Mouse (Mus musculus): Measurements from ENCODE around the gene Rps23. TPM values are rescaled to one million over a fixed set of nuclear protein-coding genes. Genes with fewer than 3 reads are reported as not detected.

The Rps23 gene
- polyA plus RNA-seq, 1 experiment from 2014 or later, result 176 TPM

DNA sequence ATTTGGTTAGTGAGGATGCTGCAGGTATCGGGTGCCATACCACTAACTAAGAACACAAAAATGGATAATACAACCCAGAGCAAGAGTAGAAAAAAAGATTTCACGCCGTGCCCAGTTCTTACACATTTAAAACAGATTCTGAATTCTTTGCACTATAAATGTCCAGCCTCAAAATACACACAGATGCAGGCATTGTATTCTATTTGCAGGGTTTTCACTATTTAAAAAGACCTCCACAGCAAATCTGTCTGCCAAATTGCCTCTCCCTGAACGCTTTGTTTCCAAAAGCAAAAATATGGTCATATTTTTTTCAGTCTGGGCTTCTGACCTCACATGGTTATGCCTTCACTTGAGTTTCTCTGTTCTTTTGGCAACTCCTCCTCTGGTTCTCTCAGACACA, 27.9 kb upstream of the Rps23 start:
- DNase-seq (no peak), ATAC-seq (no peak)
- H3K4me2 ChIP-seq (ENCODE audit: low read depth, low read length), result no peak overlapping the region
- TF ChIP-seq CTCF (IDR thresholded peaks at IDR 0.05; ENCODE audit: low read depth), result no peak
- no peak for TF ChIP-seq EP300 (IDR thresholded peaks at IDR 0.05; ENCODE audit: low read depth)
- 84% methylated on average over 4 of the region's 4 CpGs for WGBS (ENCODE audit: insufficient replicate concordance)
- H3K9ac ChIP-seq (replicated peaks), result no peak overlapping the region
- no peak overlapping the region for H3K27ac ChIP-seq (ENCODE audit: low read depth)
- peaks cover 4% of the 10 kb centered on the region for H3K4me1 ChIP-seq (ENCODE audit: insufficient read depth)
- no peak overlapping the region for H3K4me3 ChIP-seq (ENCODE audit: low read depth, low read length)
- no peaks in the 10 kb centered on the region for H3K27me3 ChIP-seq (ENCODE audit: insufficient read depth, low read length)
- no peaks in the 10 kb centered on the region for H3K36me3 ChIP-seq (replicated peaks; ENCODE audit: insufficient read depth, low read length)
- H3K9me3 ChIP-seq (ENCODE audit: low read length), result peaks cover 4% of the 10 kb centered on the region; the same call in 1 of the 2 replicates

DNA sequence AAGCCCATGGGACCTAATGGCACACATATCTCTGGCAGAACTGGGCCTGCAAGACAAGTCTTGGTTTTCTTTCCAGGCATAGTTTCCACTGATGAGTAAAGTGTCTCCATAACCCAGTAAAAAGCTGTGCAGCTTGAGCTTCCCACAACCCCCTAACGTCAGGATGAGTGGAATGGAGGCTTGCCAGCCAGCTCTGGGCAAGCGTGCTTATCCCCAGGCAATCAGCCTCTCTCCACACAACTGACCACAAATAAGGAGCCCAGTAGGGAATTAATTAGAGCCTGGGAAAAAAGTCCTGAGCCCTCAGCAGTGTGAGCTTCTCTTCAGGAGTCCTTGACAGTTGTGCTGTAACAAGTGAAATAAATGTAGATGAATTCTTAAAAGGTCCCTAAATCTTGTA, 26.7 kb upstream of the Rps23 start:
- WGBS (ENCODE audit: insufficient replicate concordance), result 82% methylated on average over 2 of the region's 2 CpGs
- DNase-seq (no peak), ATAC-seq (no peak)
- Histone ChIP-seq H3K36me3 (replicated peaks; ENCODE audit: insufficient read depth, low read length) (no peaks in the 10 kb centered on the region), H3K27me3 (ENCODE audit: insufficient read depth, low read length) (no peaks in the 10 kb centered on the region), H3K4me2 (ENCODE audit: low read depth, low read length) (no peak overlapping the region), H3K4me1 (ENCODE audit: insufficient read depth) (no peaks in the 10 kb centered on the region), H3K27ac (ENCODE audit: low read depth) (no peak overlapping the region), H3K9ac (replicated peaks) (no peak overlapping the region), H3K4me3 (ENCODE audit: low read depth, low read length) (no peak overlapping the region), H3K9me3 (ENCODE audit: low read length) (peaks cover 4% of the 10 kb centered on the region; the same call in 1 of the 2 replicates)
- TF ChIP-seq CTCF (IDR thresholded peaks at IDR 0.05; ENCODE audit: low read depth), result no peak
- no peak for TF ChIP-seq EP300 (IDR thresholded peaks at IDR 0.05; ENCODE audit: low read depth)

DNA sequence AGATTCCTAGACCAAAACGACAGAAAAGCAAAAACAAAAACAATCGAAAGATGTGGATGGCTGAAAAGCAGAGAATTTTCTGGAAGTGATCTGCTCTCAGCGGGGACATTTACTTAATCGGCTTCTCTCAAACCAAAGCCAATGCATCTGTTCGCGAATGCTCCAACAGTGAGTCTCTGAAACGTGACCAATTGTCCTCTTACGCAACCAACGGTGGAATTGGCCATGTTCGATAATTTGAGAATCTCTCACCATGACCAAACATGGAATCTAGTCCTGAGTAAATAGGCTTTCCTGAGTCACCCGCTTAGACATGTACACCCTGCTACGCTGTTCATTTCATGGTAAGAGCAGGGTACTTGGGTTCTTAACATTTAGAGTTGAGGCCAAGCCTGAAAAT, 25.9 kb upstream of the Rps23 start:
- no peak overlapping the region for H3K27ac ChIP-seq (ENCODE audit: low read depth)
- no peak overlapping the region for H3K9ac ChIP-seq (replicated peaks)
- H3K4me2 ChIP-seq (ENCODE audit: low read depth, low read length), result no peak overlapping the region
- DNase-seq (no peak), ATAC-seq (peak; percentile 41; the same call in 1 of the 2 replicates)
- no peak overlapping the region for H3K4me3 ChIP-seq (ENCODE audit: low read depth, low read length)
- H3K36me3 ChIP-seq (replicated peaks; ENCODE audit: insufficient read depth, low read length), result no peaks in the 10 kb centered on the region
- no peaks in the 10 kb centered on the region for H3K27me3 ChIP-seq (ENCODE audit: insufficient read depth, low read length)
- 76% methylated on average over 12 of the region's 12 CpGs for WGBS (ENCODE audit: insufficient replicate concordance)
- peaks cover 4% of the 10 kb centered on the region; the same call in 1 of the 2 replicates for H3K9me3 ChIP-seq (ENCODE audit: low read length)
- no peak for TF ChIP-seq EP300 (IDR thresholded peaks at IDR 0.05; ENCODE audit: low read depth)
- TF ChIP-seq CTCF (IDR thresholded peaks at IDR 0.05; ENCODE audit: low read depth), result no peak
- no peaks in the 10 kb centered on the region for H3K4me1 ChIP-seq (ENCODE audit: insufficient read depth)

DNA sequence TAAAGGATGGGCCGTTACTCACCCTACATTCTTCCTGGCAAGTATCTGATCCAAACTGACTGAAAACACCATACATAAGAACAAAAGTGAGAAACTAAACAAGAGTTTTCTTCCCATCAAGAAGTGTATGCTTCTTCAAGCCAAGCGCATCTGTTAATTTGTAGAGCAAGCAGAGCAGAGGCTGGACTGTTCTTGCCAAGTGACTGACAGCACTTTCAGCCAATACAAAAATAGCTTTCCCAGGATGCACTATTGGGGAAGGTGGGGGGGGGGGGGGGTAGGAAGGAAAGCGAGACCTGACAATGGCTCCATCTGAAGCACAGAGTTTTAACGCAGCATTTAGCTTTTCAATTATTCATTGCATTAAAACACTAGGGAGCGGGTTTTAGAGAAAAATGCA, 17.6 kb upstream of the Rps23 start, which contains the start of gene Atp6ap1l:
Gene Atp6ap1l, minus strand, starts transcription at position 180 of the 400 bp plus-strand sequence.
- ATAC-seq, result no peak
- H3K9ac ChIP-seq (replicated peaks), result no peak within 1 kb of the TSS
- TF ChIP-seq EP300 (IDR thresholded peaks at IDR 0.05; ENCODE audit: low read depth), result no peak
- TF ChIP-seq CTCF (IDR thresholded peaks at IDR 0.05; ENCODE audit: low read depth), result no peak
- H3K9me3 ChIP-seq (ENCODE audit: low read length), result no peaks in the 10 kb centered on the region
- no peak for DNase-seq
- no peak within 1 kb of the TSS for H3K4me2 ChIP-seq (ENCODE audit: low read depth, low read length)
- H3K4me3 ChIP-seq (ENCODE audit: low read depth, low read length), result no peak within 1 kb of the TSS
- H3K4me1 ChIP-seq (ENCODE audit: insufficient read depth), result no peaks in the 10 kb centered on the region
- H3K27ac ChIP-seq (ENCODE audit: low read depth), result no peak within 1 kb of the TSS
- WGBS (ENCODE audit: insufficient replicate concordance), result 85% methylated on average over 5 of the region's 5 CpGs
- H3K36me3 ChIP-seq (replicated peaks; ENCODE audit: insufficient read depth, low read length), result no peaks in the 10 kb centered on the region
- no peaks in the 10 kb centered on the region for H3K27me3 ChIP-seq (ENCODE audit: insufficient read depth, low read length)

DNA sequence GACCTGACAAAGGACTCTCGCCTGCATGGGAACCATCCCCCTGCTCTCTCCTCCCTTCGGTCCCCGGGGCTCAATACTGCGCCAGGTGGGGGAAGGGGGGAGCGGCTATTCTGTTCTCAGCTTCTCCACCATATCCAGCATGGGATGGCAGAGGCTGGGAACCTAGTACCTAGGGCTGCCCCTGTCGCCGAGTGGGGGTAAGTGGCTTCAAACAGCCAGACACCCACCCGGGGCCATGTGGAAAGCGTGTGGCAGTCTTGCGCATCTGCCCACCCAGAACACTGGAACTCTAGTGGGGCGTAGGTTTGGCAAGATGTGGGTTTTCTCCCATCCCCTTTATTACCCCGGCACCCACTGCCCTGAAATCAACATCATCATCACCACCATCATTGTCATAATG, 15.4 kb upstream of the Rps23 start:
- ATAC-seq (no peak), DNase-seq (no peak)
- no peak overlapping the region for H3K4me2 ChIP-seq (ENCODE audit: low read depth, low read length)
- H3K27me3 ChIP-seq (ENCODE audit: insufficient read depth, low read length), result no peaks in the 10 kb centered on the region
- no peak overlapping the region for H3K4me3 ChIP-seq (ENCODE audit: low read depth, low read length)
- no peak overlapping the region for H3K9ac ChIP-seq (replicated peaks)
- H3K4me1 ChIP-seq (ENCODE audit: insufficient read depth), result no peaks in the 10 kb centered on the region
- no peaks in the 10 kb centered on the region for H3K9me3 ChIP-seq (ENCODE audit: low read length)
- no peaks in the 10 kb centered on the region for H3K36me3 ChIP-seq (replicated peaks; ENCODE audit: insufficient read depth, low read length)
- no peak overlapping the region for H3K27ac ChIP-seq (ENCODE audit: low read depth)
- WGBS (ENCODE audit: insufficient replicate concordance), result 86% methylated on average over 12 of the region's 12 CpGs
- TF ChIP-seq CTCF (IDR thresholded peaks at IDR 0.05; ENCODE audit: low read depth) (no peak), EP300 (IDR thresholded peaks at IDR 0.05; ENCODE audit: low read depth) (no peak)

DNA sequence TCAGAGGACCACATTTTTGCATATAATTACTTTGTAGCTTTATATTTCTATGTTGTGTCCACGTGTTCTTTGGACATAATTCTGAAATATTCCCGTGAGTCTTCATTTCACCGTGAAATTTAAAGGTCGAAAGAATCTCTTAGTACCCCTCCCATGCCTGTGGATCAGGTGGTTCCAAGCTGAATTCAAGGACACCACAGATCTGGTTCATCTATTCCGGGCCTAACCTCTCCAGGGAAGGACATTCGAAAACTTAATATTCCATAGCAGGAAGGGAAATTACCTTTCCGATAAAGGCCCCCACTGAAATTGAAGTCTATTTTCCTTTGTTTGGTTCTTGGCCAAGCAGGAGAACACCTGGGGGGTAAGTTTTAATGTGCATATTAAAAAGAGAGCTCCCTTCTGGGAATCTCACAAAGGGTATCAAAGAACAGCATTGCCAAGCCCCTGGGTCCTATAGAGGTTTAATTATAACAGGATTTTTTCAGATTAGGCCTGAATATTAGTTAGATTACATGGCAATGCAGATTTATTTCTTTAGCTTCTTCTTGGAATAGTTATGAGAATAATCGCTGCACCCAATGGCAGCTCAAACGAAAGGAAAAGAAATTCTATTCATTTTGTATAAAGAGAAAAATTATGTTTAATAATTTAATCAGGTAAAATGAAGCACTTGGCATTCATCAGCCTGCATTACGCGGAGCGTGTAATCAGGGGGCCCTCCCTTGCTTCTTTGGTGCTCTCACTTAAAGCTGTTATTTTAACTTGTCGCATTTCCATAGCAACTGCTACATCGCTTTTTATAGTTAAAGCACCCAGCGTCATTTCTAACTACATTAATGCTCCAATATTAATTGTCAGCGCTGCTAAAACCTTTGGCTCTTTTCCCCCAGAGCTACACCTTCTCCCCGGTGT, 9.7 kb upstream of the Rps23 start:
- Histone ChIP-seq H3K4me3 (ENCODE audit: low read depth, low read length) (no peak overlapping the region), H3K9me3 (ENCODE audit: low read length) (no peaks in the 10 kb centered on the region), H3K27me3 (ENCODE audit: insufficient read depth, low read length) (no peaks in the 10 kb centered on the region), H3K9ac (replicated peaks) (no peak overlapping the region), H3K4me2 (ENCODE audit: low read depth, low read length) (no peak overlapping the region), H3K4me1 (ENCODE audit: insufficient read depth) (no peaks in the 10 kb centered on the region), H3K27ac (ENCODE audit: low read depth) (no peak overlapping the region), H3K36me3 (replicated peaks; ENCODE audit: insufficient read depth, low read length) (no peaks in the 10 kb centered on the region)
- WGBS (ENCODE audit: insufficient replicate concordance), result 84% methylated on average over 17 of the region's 17 CpGs
- ATAC-seq, result no peak
- DNase-seq, result no peak
- TF ChIP-seq EP300 (IDR thresholded peaks at IDR 0.05; ENCODE audit: low read depth) (no peak), CTCF (IDR thresholded peaks at IDR 0.05; ENCODE audit: low read depth) (no peak)

Data from liver, postnatal 0 days (tissue).